Mouse (Mus musculus) midbrain, embryonic 16.5 days (tissue): ENCODE measurements around the gene Syt9. TPM values are rescaled to one million over a fixed set of nuclear protein-coding genes. Genes with fewer than 3 reads are reported as not detected.
A peak's percentile ranks its signal among the peaks of the same experiment; 100 is the strongest.

ENCODE experiments used
- ATAC-seq: fragments of 200-750 bp; cut with Nextera tagmentation; 2 replicates; pipeline ENCODE4 v1.8.0; 2017; ENCODE audit warnings: moderate TSS enrichment
- H3K27ac ChIP-seq: fragments of 300-500 bp; sonication (generic); 2 replicates; pipeline ENCODE4 v1.5.1; 2014; ENCODE audit warnings: mild to moderate bottlenecking, low read length, mixed read lengths
- H3K27me3 ChIP-seq: fragments of 300-500 bp; sonication (generic); 2 replicates; pipeline ENCODE4 v1.6.1; 2014; ENCODE audit warnings: low read depth, low read length, mixed read lengths; ENCODE audit not compliant: control insufficient read depth, insufficient read depth
- H3K36me3 ChIP-seq: fragments of 300-500 bp; sonication (generic); 2 replicates; pipeline ENCODE4 v1.6.1; 2014; ENCODE audit warnings: mild to moderate bottlenecking, low read length, moderate library complexity, mixed read lengths; ENCODE audit not compliant: control insufficient read depth, insufficient read depth
- H3K4me1 ChIP-seq: fragments of 300-500 bp; sonication (generic); 2 replicates; pipeline ENCODE4 v1.6.1; 2014; ENCODE audit warnings: mild to moderate bottlenecking, low read length, mixed read lengths; ENCODE audit not compliant: control insufficient read depth, insufficient read depth
- H3K4me2 ChIP-seq: fragments of 300-500 bp; sonication (generic); 2 replicates; pipeline ENCODE4 v1.6.1; 2014; ENCODE audit warnings: mild to moderate bottlenecking, low read length, mixed read lengths
- H3K4me3 ChIP-seq: fragments of 300-500 bp; sonication (generic); 2 replicates; pipeline ENCODE4 v1.5.1; 2014; ENCODE audit warnings: low read depth, mild to moderate bottlenecking, low read length, moderate library complexity, mixed read lengths
- H3K9ac ChIP-seq: fragments of 300-500 bp; sonication (generic); 2 replicates; pipeline ENCODE4 v1.6.1; 2014; ENCODE audit warnings: low read depth, low read length, mixed read lengths
- H3K9me3 ChIP-seq: fragments of 300-500 bp; sonication (generic); replicated peaks from 2 replicates; pipeline ENCODE4 v1.6.1; 2014; ENCODE audit warnings: mild to moderate bottlenecking, low read length, mixed read lengths; ENCODE audit not compliant: control insufficient read depth, poor library complexity, severe bottlenecking
- WGBS: fragments of 180-500 bp; shearing (Covaris S2); extraction: QIAGEN DNeasy Blood & Tissue Kit; methylation state at CpG from one replicate; pipeline ENCODE4 v1.1.7; 2014; 5-methylcytosine and 5-hydroxymethylcytosine counted together
- polyA plus RNA-seq: library from polyadenylated mRNA; unstranded; fragments of >200 nt; fragmentation: Nextera tagmentation; extraction: Ambion mirVana; gene quantifications from 2 replicates; pipeline ENCODE4 v1.2.1, GENCODE M21; 2015

The Syt9 gene
- polyA plus RNA-seq, 1 experiment from 2014 or later: 13.8 TPM

DNA sequence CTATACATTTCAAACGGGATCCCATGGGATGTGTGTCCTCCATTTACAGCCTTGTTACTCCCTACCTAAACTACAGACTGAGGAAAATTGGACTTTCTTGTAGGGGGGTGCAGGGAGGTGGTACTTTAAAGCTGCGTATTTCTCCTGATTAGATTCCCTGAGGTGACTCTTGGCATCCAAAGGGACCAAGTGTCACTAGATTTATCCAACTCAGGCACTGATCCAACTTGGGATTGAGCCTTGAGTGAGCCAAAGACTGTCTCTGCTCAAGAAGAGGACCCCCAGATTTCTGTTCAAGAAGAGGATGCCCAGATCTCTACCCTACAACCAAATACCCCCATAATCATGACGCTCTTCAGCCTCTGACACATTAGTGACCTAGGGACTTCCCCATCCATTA is 66.9 kb downstream of the Syt9 start:
- Histone ChIP-seq H3K27ac (no peak overlapping the region), H3K4me2 (no peak overlapping the region), H3K36me3 (0 out of 2 replicates have a peak, but pooled peaks cover 2% of the 10 kb centered on the region), H3K9me3 (no peaks in the 10 kb centered on the region), H3K4me1 (no peaks in the 10 kb centered on the region), H3K27me3 (no peaks in the 10 kb centered on the region), H3K9ac (no peak overlapping the region), H3K4me3 (no peak overlapping the region)
- 89% methylated on average over 3 of the region's 3 CpGs for WGBS
- no peak for ATAC-seq

- ATAC-seq: no peak
- H3K4me1 ChIP-seq: no peaks in the 10 kb centered on the region
- no peaks in the 10 kb centered on the region for H3K9me3 ChIP-seq
- H3K27ac ChIP-seq: no peak overlapping the region
- no peaks in the 10 kb centered on the region for H3K36me3 ChIP-seq
- H3K4me3 ChIP-seq: no peak overlapping the region
- no peak overlapping the region for H3K4me2 ChIP-seq
- no peaks in the 10 kb centered on the region for H3K27me3 ChIP-seq
- no peak overlapping the region for H3K9ac ChIP-seq
These were observed 74.1 kb downstream of the Syt9 start for GRCm38 (mm10) chr7:107444579-107444978.

DNA sequence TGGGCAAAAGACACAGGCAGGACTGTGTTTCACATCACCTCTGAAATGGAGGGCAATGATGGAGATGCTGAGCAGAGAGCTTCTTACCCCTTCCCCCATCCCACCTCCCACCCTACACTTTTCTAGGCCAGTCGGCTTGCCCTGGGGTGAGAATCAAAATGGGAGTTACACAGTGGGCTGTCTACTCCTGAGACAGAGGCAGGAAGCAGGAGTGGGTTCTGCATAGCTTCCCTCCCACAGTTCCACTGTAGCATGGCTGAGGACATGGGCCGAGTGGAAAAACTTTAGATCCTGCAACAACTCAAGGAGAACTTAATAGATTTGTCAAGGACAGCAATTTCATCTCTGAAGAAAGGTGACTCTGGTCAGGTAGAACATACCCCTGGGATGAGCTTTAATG is 84.1 kb downstream of the Syt9 start:
- H3K9ac ChIP-seq: no peak overlapping the region
- no peak overlapping the region for H3K27ac ChIP-seq
- H3K9me3 ChIP-seq: no peaks in the 10 kb centered on the region
- H3K4me1 ChIP-seq: peaks cover 4% of the 10 kb centered on the region; the same call in 1 of the 2 replicates
- no peak overlapping the region for H3K4me2 ChIP-seq
- WGBS: 80% methylated on average over 2 of the region's 2 CpGs
- no peaks in the 10 kb centered on the region for H3K27me3 ChIP-seq
- H3K4me3 ChIP-seq: no peak overlapping the region
- ATAC-seq: peak; percentile 28; the same call in 1 of the 2 replicates
- H3K36me3 ChIP-seq: no peaks in the 10 kb centered on the region

DNA sequence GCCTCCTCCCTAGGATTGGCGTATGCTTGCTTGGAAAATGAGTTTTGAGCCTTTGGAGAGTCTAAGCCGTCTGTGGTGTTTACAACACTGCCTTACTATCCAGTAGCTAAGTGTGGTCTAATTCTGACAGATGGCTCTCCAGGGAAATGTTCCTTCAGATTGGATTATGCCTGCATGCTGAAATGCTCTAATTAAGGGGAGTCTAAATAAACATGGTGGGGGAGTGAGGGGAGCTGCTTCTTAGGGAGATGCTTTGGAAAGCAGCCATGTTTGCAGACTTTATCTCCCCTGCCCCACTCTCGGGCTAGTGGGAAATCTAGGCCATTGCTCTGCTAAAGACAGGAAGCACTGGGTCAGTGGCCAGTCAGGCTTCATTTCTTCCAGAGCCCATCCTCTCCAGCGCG is 84.6 kb downstream of the Syt9 start:
- H3K4me1 ChIP-seq: peaks cover 4% of the 10 kb centered on the region; the same call in 1 of the 2 replicates
- no peaks in the 10 kb centered on the region for H3K9me3 ChIP-seq
- WGBS: 56% methylated on average over 5 of the region's 5 CpGs
- no peaks in the 10 kb centered on the region for H3K36me3 ChIP-seq
- H3K4me3 ChIP-seq: no peak overlapping the region
- no peak overlapping the region for H3K9ac ChIP-seq
- no peak overlapping the region for H3K4me2 ChIP-seq
- H3K27ac ChIP-seq: no peak overlapping the region
- no peaks in the 10 kb centered on the region for H3K27me3 ChIP-seq
- peak; percentile 76 for ATAC-seq

DNA sequence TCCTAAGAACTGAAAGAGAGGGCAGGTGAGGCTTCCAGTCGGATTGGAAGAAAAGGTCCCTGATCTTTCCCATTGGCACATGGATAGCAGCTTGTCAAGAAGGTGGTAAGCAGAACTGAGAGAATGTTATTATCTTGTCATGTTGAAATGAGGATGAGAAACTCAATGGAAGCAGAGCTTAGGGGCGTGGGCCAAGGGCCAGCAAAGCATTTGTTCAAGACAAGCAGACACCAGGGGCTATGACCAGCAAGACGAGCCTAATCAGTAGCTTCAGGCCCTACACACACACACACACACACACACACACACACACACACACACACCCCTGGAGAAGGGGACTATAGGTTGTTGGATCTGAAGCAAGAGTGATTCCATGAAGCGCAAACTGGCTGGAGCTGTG is 90.6 kb downstream of the Syt9 start:
- H3K4me2 ChIP-seq: no peak overlapping the region
- no peaks in the 10 kb centered on the region for H3K36me3 ChIP-seq
- H3K4me3 ChIP-seq: no peak overlapping the region
- H3K9ac ChIP-seq: no peak overlapping the region
- H3K4me1 ChIP-seq: no peaks in the 10 kb centered on the region
- 86% methylated on average over 4 of the region's 4 CpGs for WGBS
- H3K27ac ChIP-seq: no peak overlapping the region
- H3K9me3 ChIP-seq: no peaks in the 10 kb centered on the region
- ATAC-seq: no peak
- H3K27me3 ChIP-seq: no peaks in the 10 kb centered on the region

DNA sequence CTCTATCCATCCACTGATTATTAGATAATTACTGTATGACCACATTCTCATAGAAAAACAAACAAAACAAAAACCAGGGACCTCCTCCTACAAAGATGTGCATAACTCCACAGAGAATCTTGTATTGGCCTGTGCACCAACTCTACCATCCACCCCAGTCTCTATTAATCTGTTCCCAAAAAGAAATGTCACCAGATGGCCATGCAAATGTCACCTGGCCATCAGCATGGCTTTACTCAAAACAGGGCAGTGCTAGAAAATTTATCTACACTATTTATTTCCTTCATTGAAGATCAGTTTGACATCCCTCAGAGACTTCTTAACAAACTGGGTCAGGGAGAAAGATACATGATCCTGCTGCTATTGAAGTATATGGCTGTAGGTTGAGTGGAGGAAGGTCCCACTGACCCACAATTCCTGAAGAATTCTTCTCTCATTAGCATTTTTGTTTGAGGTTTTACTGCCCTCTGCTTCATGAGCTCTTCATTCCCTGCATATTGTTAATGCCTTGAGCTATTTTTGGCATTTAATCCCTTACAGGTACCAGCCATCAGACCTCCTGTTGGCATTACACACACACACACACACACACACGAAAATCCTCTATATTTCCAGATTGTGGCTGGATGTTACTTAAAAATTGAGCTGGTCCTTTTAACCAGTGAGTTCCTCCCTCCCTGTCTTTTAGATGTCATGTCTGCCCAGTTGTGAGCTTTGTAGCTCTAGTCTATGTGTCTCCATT is 91.3 kb downstream of the Syt9 start:
- Histone ChIP-seq H3K9ac (no peak overlapping the region), H3K4me3 (no peak overlapping the region), H3K4me2 (no peak overlapping the region), H3K36me3 (no peaks in the 10 kb centered on the region), H3K9me3 (no peaks in the 10 kb centered on the region), H3K27me3 (no peaks in the 10 kb centered on the region), H3K27ac (no peak overlapping the region), H3K4me1 (no peaks in the 10 kb centered on the region)
- 67% methylated on average over 1 of the region's 1 CpGs for WGBS
- ATAC-seq: no peak

DNA sequence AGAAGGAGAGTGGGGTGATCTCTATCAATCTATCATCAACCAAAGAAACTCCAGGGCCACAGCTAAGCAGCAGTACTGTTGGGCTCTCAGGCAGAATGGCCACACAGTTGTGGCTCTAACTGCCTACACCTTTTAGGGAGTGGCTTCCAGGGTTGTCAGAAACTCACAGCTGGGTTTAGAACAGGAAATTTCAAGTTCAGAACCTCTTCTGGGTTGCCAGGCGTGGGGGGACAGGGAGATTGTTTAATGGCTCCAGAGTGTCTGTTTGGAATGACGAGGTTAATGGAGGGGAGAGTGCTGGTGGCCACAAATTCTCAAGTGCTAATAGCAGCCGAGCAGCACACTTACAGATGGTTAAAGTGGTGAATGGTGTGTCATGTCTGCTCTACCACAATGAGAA is 92.4 kb downstream of the Syt9 start:
- WGBS: 64% methylated on average over 3 of the region's 3 CpGs
- Histone ChIP-seq H3K27ac (no peak overlapping the region), H3K4me1 (no peaks in the 10 kb centered on the region), H3K27me3 (no peaks in the 10 kb centered on the region), H3K9ac (no peak overlapping the region), H3K36me3 (no peaks in the 10 kb centered on the region), H3K4me2 (no peak overlapping the region), H3K4me3 (no peak overlapping the region), H3K9me3 (no peaks in the 10 kb centered on the region)
- no peak for ATAC-seq

GRCm38 (mm10) chr7:107465081-107465480 is 94.6 kb downstream of the Syt9 start:
- no peak overlapping the region for H3K27ac ChIP-seq

DNA sequence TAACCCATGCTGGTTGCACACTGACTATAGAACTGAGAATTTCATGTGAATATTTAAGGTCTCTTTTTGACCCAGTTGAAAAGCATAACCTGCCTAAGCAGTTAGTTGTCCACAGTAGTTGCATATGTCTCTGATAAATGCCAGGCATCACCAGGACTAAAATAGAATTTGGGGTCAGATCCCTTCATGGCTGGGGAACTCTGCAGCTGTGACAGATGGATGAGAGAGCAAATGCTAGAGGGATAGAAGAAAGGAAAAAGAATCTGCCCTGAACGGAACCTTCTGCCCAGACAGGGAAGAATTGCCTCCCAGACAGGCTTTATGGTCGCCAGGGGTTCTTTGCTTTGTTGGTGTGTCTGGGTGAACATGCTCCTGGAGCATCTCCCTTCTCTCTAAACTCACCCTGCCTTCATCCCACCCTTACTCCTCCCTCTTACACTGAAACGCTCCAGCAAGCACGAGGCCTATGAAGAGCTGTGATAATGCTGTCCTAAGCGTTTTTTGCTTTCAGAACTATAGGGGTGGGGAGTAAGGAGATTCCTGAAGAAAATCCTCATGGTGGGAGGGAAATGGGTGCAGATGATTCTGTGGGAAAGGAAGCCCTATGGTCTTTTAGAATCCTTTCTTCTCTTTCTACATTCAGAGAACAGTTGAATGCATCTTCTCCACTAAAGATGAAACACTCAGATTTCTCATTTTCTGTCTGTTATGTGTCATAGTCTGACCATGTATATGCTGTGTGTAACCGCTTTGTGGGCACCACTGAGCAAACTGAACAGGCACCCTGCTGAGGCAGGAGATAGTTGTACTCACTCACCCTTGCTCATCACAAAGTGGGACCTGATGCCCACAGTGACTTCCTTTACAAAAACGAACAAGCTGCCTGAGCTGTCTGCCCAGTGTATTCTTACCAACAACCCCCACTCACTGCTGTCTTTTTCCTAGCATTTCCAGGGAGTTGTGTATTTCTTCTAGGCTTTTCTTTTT is 108.7 kb downstream of the Syt9 start:
- Histone ChIP-seq H3K4me2 (no peak overlapping the region), H3K4me3 (no peak overlapping the region), H3K4me1 (0 out of 2 replicates have a peak, but pooled peaks cover 4% of the 10 kb centered on the region), H3K27ac (no peak overlapping the region), H3K9ac (no peak overlapping the region), H3K9me3 (no peaks in the 10 kb centered on the region), H3K27me3 (no peaks in the 10 kb centered on the region), H3K36me3 (no peaks in the 10 kb centered on the region)
- WGBS: 52% methylated on average over 7 of the region's 7 CpGs
- peak; percentile 25; the same call in 1 of the 2 replicates for ATAC-seq

More at GRCm38 (mm10) chr7:107465081-107465480, 94.6 kb downstream of the Syt9 start:
- Histone ChIP-seq H3K4me2 (no peak overlapping the region), H3K27me3 (no peaks in the 10 kb centered on the region), H3K4me1 (no peaks in the 10 kb centered on the region), H3K9ac (no peak overlapping the region), H3K36me3 (no peaks in the 10 kb centered on the region), H3K9me3 (no peaks in the 10 kb centered on the region), H3K4me3 (no peak overlapping the region)
- 85% methylated on average over 3 of the region's 3 CpGs for WGBS
- ATAC-seq: 0 out of 2 replicates have a peak, but pooled peaks have one; percentile 28
